Mouse (Mus musculus) heart, adult 2 months (tissue): ENCODE measurements at regions not wholly inside any gene's neighbourhood (a gene's known extent, or its start where the extent isn't known, plus 50 kb on each side); places are given as distances from the start of the nearest gene placed in this dataset.

Experiments
- CTCF ChIP-seq: fragments of 200-600 bp; IDR thresholded peaks from 2 replicates; pipeline ENCODE4 v1.8.1; 2022; ENCODE audit warnings: antibody characterized with exemption, mild to moderate bottlenecking, moderate library complexity
- EP300 ChIP-seq: fragments of 200-500 bp; IDR thresholded peaks from 2 replicates; pipeline ENCODE4 v1.6.1; 2011; ENCODE audit warnings: low read depth, low read length, control low read depth; ENCODE audit not compliant: insufficient read depth

- no peak for TF ChIP-seq EP300
- TF ChIP-seq CTCF: no peak
Observed at GRCm38 (mm10) chr11:112649298-112649697, 132.7 kb upstream of the Sox9 start.
